Mouse (Mus musculus): ENCODE data around the gene Ubtd2. TPM values are rescaled to one million over a fixed set of nuclear protein-coding genes. Genes with fewer than 3 reads are reported as not detected.

Gene Ubtd2
- polyA plus RNA-seq (2016; fragmentation: Nextera tagmentation; extraction: Ambion mirVana): 71.3 and 71.7 TPM in 2 replicates

- Histone ChIP-seq H3K4me1 (peaks cover 27% of the 10 kb centered on the region), H3K36me3 (replicated peaks) (no peaks in the 10 kb centered on the region; the same call in none of the 2 replicates), H3K4me3 (peak within 1 kb of the TSS; percentile 84), H3K27ac (peak within 1 kb of the TSS; percentile 99), H3K9me3 (no peaks in the 10 kb centered on the region), H3K27me3 (ENCODE audit: poor library complexity, severe bottlenecking) (peaks cover 8% of the 10 kb centered on the region; the same call in 1 of the 2 replicates)
- WGBS: under 1% methylated on average over 85 of the region's 86 CpGs
- DNase-seq (ENCODE audit: extremely low spot score, low spot score): peak; percentile 98
Measured at GRCm38 (mm10) chr11:32454800-32455506, at the start of gene Ubtd2. Gene Ubtd2, plus strand, starts transcription at chr11:32455370.

- Histone ChIP-seq H3K27ac (no peak overlapping the region), H3K4me3 (no peak overlapping the region), H3K27me3 (ENCODE audit: poor library complexity, severe bottlenecking) (no peaks in the 10 kb centered on the region), H3K4me1 (peaks cover 5% of the 10 kb centered on the region), H3K36me3 (replicated peaks) (peaks cover 94% of the 10 kb centered on the region), H3K9me3 (no peaks in the 10 kb centered on the region)
- WGBS: 88% methylated on average over 3 of the region's 3 CpGs
- no peak for DNase-seq (ENCODE audit: extremely low spot score, low spot score)
Measured at GRCm38 (mm10) chr11:32407863-32408262, 47.3 kb upstream of the Ubtd2 start.

GRCm38 (mm10) chr11:32409052-32409451 lies 46.1 kb upstream of the Ubtd2 start:
- H3K4me3 ChIP-seq: no peak overlapping the region
- peaks cover 94% of the 10 kb centered on the region for H3K36me3 ChIP-seq (replicated peaks)
- peaks cover 5% of the 10 kb centered on the region for H3K4me1 ChIP-seq

GRCm38 (mm10) chr11:32409823-32410562 lies 45.2 kb upstream of the Ubtd2 start:
- whole genome bisulfite sequencing: 93% methylated on average over 11 of the region's 11 CpGs
- no peak for DNase-seq (ENCODE audit: extremely low spot score, low spot score)
- Histone ChIP-seq H3K36me3 (replicated peaks) (peaks cover 94% of the 10 kb centered on the region), H3K27ac (no peak overlapping the region), H3K27me3 (ENCODE audit: poor library complexity, severe bottlenecking) (no peaks in the 10 kb centered on the region), H3K4me1 (peaks cover 4% of the 10 kb centered on the region), H3K4me3 (no peak overlapping the region), H3K9me3 (no peaks in the 10 kb centered on the region)

More at GRCm38 (mm10) chr11:32409052-32409451, 46.1 kb upstream of the Ubtd2 start:
- DNase-seq (ENCODE audit: extremely low spot score, low spot score): no peak
- H3K27me3 ChIP-seq (ENCODE audit: poor library complexity, severe bottlenecking): no peaks in the 10 kb centered on the region
- H3K27ac ChIP-seq: no peak overlapping the region
- no peaks in the 10 kb centered on the region for H3K9me3 ChIP-seq

- Histone ChIP-seq H3K27ac (no peak overlapping the region), H3K9me3 (no peaks in the 10 kb centered on the region), H3K27me3 (ENCODE audit: poor library complexity, severe bottlenecking) (no peaks in the 10 kb centered on the region), H3K4me3 (no peak overlapping the region), H3K4me1 (no peaks in the 10 kb centered on the region), H3K36me3 (replicated peaks) (peaks cover 97% of the 10 kb centered on the region)
- DNase-seq (ENCODE audit: extremely low spot score, low spot score): no peak
- 86% methylated on average over 5 of the region's 5 CpGs for WGBS
Measured at GRCm38 (mm10) chr11:32420001-32420400, 35.2 kb upstream of the Ubtd2 start.

GRCm38 (mm10) chr11:32423311-32423710 lies 31.9 kb upstream of the Ubtd2 start:
- Histone ChIP-seq H3K4me1 (no peaks in the 10 kb centered on the region), H3K27ac (no peak overlapping the region), H3K9me3 (no peaks in the 10 kb centered on the region), H3K36me3 (replicated peaks) (peaks cover 77% of the 10 kb centered on the region), H3K4me3 (no peak overlapping the region), H3K27me3 (ENCODE audit: poor library complexity, severe bottlenecking) (no peaks in the 10 kb centered on the region)
- DNase-seq (ENCODE audit: extremely low spot score, low spot score): no peak
- WGBS: 96% methylated on average over 12 of the region's 12 CpGs

DNA sequence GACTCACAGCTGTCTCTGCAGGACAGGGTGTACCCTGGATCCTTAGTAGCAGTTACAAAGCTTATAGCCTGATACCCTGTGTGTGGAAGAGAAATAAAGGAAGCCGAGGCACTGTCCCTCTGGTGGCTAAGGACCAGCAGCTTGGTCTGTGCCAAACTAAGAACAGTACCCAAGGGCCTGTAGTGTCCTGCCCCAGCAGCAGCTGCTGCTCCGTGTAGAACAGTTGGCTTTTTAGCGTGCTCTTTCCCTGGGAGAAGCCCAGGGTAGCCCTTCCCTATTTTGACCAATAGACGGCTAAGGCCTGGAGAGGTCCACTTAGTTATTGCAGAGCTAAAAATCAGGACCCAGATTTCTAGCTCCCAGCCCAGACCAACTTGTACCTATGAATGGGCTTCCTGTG lies 30.6 kb upstream of the Ubtd2 start:
- no peak overlapping the region for H3K4me3 ChIP-seq
- H3K36me3 ChIP-seq (replicated peaks): peaks cover 67% of the 10 kb centered on the region

GRCm38 (mm10) chr11:32425043-32425658 lies 30.0 kb upstream of the Ubtd2 start:
- Histone ChIP-seq H3K9me3 (no peaks in the 10 kb centered on the region), H3K36me3 (replicated peaks) (peaks cover 62% of the 10 kb centered on the region), H3K4me1 (no peaks in the 10 kb centered on the region), H3K27me3 (ENCODE audit: poor library complexity, severe bottlenecking) (no peaks in the 10 kb centered on the region), H3K4me3 (no peak overlapping the region), H3K27ac (no peak overlapping the region)
- DNase-seq (ENCODE audit: extremely low spot score, low spot score): no peak
- 82% methylated on average over 10 of the region's 10 CpGs for WGBS

More for the DNA sequence above, 30.6 kb upstream of the Ubtd2 start:
- DNase-seq (ENCODE audit: extremely low spot score, low spot score): no peak
- Histone ChIP-seq H3K9me3 (no peaks in the 10 kb centered on the region), H3K27me3 (ENCODE audit: poor library complexity, severe bottlenecking) (no peaks in the 10 kb centered on the region), H3K27ac (no peak overlapping the region), H3K4me1 (no peaks in the 10 kb centered on the region)
- 84% methylated on average over 4 of the region's 4 CpGs for WGBS

GRCm38 (mm10) chr11:32427537-32427936 lies 27.6 kb upstream of the Ubtd2 start:
- Histone ChIP-seq H3K9me3 (no peaks in the 10 kb centered on the region), H3K36me3 (replicated peaks) (peaks cover 38% of the 10 kb centered on the region), H3K27ac (no peak overlapping the region), H3K4me3 (no peak overlapping the region), H3K27me3 (ENCODE audit: poor library complexity, severe bottlenecking) (no peaks in the 10 kb centered on the region), H3K4me1 (no peaks in the 10 kb centered on the region)
- WGBS: 93% methylated on average over 7 of the region's 7 CpGs
- no peak for DNase-seq (ENCODE audit: extremely low spot score, low spot score)

GRCm38 (mm10) chr11:32435410-32436060 lies 19.6 kb upstream of the Ubtd2 start:
- H3K27me3 ChIP-seq (ENCODE audit: poor library complexity, severe bottlenecking): no peaks in the 10 kb centered on the region
- peaks cover 5% of the 10 kb centered on the region; the same call in 1 of the 2 replicates for H3K4me1 ChIP-seq
- no peak overlapping the region for H3K27ac ChIP-seq
- no peak for DNase-seq (ENCODE audit: extremely low spot score, low spot score)
- no peak overlapping the region for H3K4me3 ChIP-seq
- 80% methylated on average over 6 of the region's 6 CpGs for WGBS
- no peaks in the 10 kb centered on the region for H3K36me3 ChIP-seq (replicated peaks)
- no peaks in the 10 kb centered on the region for H3K9me3 ChIP-seq

DNA sequence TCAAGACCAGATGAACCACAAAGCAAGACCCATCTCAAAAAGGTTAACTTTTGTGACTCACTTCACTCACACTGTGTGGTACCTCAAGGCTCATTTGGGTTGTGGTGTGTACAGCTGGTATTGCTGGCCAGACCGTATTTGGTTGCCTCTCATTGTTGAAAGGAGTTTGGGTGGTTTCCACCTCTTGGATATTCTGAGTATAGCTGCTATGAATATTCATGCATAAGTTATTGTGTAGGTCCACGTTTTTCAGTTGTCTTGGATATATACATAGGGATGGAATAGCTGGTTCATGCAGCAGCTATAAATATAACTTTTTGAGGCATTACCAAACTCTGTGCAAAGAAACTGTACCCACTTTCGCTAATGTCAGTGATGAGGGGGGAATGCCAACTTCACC lies 12.6 kb upstream of the Ubtd2 start:
- DNase-seq (ENCODE audit: extremely low spot score, low spot score): no peak
- Histone ChIP-seq H3K4me3 (no peak overlapping the region), H3K9me3 (no peaks in the 10 kb centered on the region), H3K27ac (no peak overlapping the region), H3K36me3 (replicated peaks) (no peaks in the 10 kb centered on the region), H3K4me1 (peaks cover 12% of the 10 kb centered on the region), H3K27me3 (ENCODE audit: poor library complexity, severe bottlenecking) (peaks cover 30% of the 10 kb centered on the region)
- 79% methylated on average over 3 of the region's 3 CpGs for WGBS

DNA sequence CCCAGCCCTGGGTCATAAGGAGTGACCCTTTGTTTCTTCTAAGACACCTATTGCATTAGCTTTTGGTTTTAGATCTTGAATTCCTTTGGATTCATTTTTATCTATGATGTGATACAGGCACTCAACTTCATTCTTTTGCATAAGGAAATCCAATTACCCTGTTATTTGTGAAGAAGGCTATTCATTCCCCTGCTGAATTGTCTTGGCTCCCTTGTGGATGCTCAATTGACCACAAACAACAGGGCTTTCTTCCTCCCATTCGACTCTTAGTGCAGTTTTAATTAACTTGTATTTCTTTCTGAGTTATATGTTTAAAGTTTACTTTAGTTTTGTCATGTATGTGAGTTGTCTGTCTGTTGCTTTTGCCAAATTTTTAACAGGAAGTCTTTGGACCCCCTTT lies 10.9 kb upstream of the Ubtd2 start:
- no peak overlapping the region for H3K4me3 ChIP-seq
- 11% methylated on average over 1 of the region's 1 CpGs for WGBS
- H3K27ac ChIP-seq: no peak overlapping the region
- H3K27me3 ChIP-seq (ENCODE audit: poor library complexity, severe bottlenecking): peaks cover 30% of the 10 kb centered on the region
- DNase-seq (ENCODE audit: extremely low spot score, low spot score): no peak
- peaks cover 12% of the 10 kb centered on the region for H3K4me1 ChIP-seq
- no peaks in the 10 kb centered on the region for H3K9me3 ChIP-seq
- H3K36me3 ChIP-seq (replicated peaks): no peaks in the 10 kb centered on the region

All from forebrain, embryonic 10.5 days (tissue).